Mouse (Mus musculus): Measurements from ENCODE around the gene Ksr2.

DNA sequence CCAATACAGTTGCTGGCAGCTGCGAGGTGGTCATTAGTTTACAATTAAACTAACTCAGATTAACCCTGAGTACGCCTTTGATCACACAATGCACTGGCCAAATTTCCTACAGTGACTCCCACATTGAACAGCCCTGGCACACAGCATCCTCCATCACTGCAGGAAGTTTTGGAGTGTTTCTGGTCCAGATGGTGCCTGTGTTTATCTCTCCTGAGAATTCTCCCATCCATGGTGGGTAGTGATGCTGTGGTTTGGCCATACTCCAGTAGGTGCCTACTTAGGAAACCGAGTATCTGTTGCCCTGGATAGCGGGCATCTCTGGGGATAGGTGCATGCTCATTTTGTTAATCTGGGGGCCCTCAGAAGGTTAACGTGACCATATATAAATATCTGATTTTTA, 163.8 kb downstream of the Ksr2 start:
- TF ChIP-seq POLR2A (IDR thresholded peaks at IDR 0.05; ENCODE audit: low read depth, low read length) (no peak), CTCF (IDR thresholded peaks at IDR 0.05; ENCODE audit: extremely low read depth, insufficient read length, insufficient replicate concordance, low read depth, low read length) (no peak)

All from small intestine, adult 2 months (tissue).